Mouse (Mus musculus) telencephalon, adult 2 months (tissue): ENCODE data around the gene Mrpl4.
"Not testable (repeated sequence)": the region's sequence is repeated elsewhere in the genome, so short reads cannot be mapped to it uniquely, and the experiment has no call there.

Source experiments
- DNase-seq: peaks from one replicate; pipeline ENCODE4 v3.0.0-alpha.2; 2011; ENCODE audit warnings: low read depth, low spot score

Gene Mrpl4

DNA sequence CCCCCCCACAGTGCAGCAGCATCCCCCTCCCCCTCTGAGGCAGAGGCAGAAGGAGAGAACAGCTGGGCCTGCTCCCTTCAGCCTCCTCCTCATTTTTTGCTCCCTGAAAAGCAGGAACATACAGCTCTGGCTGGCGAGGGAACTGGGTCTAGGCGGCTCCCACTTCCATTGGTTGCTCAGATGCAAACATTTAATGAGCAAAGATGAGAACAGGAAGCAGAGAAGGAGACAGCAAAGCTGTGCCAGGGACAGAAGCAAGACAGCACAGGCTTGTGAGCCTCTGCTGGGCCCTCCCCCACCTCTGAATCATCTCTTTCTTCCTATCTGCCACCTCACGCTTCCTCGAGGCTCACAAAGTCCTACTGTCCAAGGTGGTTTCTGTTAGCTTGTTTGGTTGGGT, 38.8 kb downstream of the Mrpl4 start:
- peak; percentile 95 for DNase-seq

DNA sequence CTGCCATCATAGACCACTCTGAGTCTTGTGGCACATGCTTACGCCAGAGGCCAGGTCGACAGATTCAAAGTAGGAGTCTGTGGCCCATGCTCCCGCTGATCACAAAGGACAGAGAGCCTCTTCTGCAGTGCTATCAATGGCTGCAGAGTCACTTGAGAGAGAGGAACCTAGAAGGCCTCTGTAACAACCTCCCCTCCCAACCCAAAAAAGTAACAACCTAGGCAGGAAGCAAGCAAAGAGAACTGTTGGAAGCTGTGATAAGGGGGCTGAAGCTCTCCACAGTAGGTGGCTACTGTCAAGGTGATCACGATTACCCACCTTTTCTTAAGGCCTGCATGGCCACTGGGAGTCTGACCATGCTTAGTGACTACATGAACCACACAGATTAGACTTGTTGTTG, 41.0 kb downstream of the Mrpl4 start:
- DNase-seq: no peak

DNA sequence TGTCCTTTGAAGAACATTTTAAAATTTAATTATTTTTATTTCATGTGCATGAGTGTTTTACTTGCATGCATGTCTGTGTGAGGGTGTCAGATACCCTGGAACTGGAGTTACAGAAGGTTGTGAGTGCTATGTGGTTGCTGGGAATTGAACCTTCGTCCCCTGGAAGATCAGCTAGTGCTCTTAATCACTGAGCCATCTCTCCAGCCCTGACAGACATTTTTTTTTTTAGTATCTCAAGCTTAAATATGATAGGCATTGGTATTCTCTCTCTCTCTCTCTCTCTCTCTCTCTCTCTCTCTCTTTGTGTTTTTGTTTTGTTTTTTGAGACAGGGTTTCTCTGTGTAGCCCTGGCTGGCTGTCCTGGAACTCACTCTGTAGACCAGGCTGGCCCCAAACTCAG, 42.2 kb downstream of the Mrpl4 start:
- DNase-seq: not testable (repeated sequence)

DNA sequence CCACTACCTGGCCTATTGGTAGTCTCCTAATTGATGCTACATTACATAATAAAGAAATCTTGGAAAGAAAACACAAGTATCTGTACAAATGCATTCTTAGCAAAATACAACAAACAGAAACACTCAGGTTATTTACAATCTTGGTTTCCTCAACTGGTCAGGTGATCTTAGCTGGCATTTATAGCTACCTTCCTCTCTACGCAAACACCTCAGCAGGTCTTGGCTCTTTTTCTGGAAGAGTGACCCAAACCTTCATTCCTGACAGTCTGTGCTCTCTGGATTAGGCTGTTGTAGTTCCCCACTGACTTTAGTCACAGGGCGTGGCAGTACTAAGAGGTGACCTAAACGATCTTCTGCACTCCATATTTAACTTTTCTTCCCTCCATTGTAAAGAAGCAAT, 42.7 kb downstream of the Mrpl4 start:
- DNase-seq: no peak

DNA sequence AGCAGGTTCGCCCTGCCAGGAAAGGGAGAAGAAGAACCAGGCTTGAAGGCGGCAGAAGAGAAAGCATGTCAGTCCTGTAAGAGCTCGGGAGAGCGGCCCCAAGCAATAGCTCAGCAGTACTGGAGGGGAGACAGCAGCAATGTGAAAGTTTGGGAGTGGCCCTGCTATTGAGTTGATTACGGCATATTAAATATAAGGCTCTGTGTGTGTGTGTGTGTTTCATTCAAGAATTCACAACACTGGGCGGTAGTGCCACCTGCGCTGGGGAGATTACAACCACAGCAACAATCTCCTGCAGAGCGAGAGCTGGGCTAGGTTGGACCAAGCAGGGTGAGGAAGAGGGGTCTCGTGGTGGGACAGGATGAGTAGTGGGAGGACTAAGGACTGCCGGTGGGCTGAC, 49.0 kb downstream of the Mrpl4 start:
- no peak for DNase-seq
